Mouse (Mus musculus): ENCODE results near the gene Lyst. TPM values are rescaled to one million over a fixed set of nuclear protein-coding genes. Genes with fewer than 3 reads are reported as not detected.
A peak's percentile ranks its signal among the peaks of the same experiment; 100 is the strongest.

The Lyst gene
- polyA plus RNA-seq, 1 experiment from 2014 or later, result 10.0 TPM

- no peaks in the 10 kb centered on the region for H3K9me3 ChIP-seq (ENCODE audit: control insufficient read depth, low read depth, low read length)
- no peak overlapping the region for H3K4me2 ChIP-seq (replicated peaks; ENCODE audit: low read depth, low read length)
- H3K4me1 ChIP-seq (ENCODE audit: control insufficient read depth, insufficient read depth, low read length), result no peaks in the 10 kb centered on the region
- ATAC-seq (ENCODE audit: insufficient number of reproducible peaks, insufficient read depth, low FRiP score, low read depth), result no peak
- no peaks in the 10 kb centered on the region for H3K27me3 ChIP-seq (ENCODE audit: control insufficient read depth, insufficient read depth, low read length)
- no peaks in the 10 kb centered on the region for H3K36me3 ChIP-seq (ENCODE audit: control insufficient read depth, insufficient read depth, low read length)
- H3K9ac ChIP-seq (replicated peaks; ENCODE audit: low read depth, low read length), result no peak overlapping the region
- H3K4me3 ChIP-seq (ENCODE audit: low read depth, low read length), result no peak overlapping the region
- WGBS, result 71% methylated on average over 8 of the region's 8 CpGs
- no peak overlapping the region for H3K27ac ChIP-seq (ENCODE audit: low read length)
Observed at GRCm38 (mm10) chr13:13798775-13799174, 208.6 kb downstream of the Lyst start.

DNA sequence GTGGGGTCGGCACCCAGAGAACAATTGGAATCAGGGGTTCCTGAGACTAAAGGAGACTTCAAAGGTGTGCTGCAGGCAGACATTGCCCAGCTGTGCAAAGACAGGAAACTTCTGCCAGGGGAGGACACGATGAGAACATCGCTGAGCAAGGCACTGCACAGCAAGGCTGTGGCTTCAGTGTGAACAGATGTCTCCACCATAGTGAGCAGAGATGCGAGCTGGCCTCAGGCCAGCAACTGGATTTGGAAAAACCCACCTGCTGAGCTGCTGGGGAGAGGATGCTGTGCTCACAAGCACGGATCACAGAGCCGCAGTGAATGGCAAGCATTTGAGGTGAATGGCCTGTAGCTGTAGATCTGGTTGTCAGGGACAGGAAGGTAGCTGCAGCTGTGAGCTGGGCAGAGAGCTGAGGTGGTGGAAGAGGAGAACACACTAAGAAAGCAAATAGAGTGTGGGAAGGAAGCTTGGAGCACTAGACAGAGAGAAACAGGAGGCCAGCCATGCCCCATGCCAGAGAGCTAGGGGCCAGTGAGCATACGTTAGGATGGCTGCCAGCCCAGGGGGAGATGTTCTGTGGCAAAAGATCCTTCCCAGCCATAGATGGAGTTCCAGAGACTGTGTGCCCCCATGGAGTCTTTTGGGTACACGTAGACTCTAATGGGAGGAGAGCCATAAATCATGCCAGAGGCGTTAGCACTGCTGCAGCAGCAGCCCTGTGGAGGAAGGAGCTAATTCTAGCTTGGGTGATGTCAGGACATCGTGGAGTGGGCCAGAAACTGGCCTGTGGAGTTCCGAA lies 218.3 kb downstream of the Lyst start:
- WGBS, result 26% methylated on average over 11 of the region's 11 CpGs
- Histone ChIP-seq H3K4me1 (ENCODE audit: control insufficient read depth, insufficient read depth, low read length) (no peaks in the 10 kb centered on the region), H3K4me3 (ENCODE audit: low read depth, low read length) (no peak overlapping the region), H3K27me3 (ENCODE audit: control insufficient read depth, insufficient read depth, low read length) (no peaks in the 10 kb centered on the region), H3K9ac (replicated peaks; ENCODE audit: low read depth, low read length) (no peak overlapping the region), H3K9me3 (ENCODE audit: control insufficient read depth, low read depth, low read length) (no peaks in the 10 kb centered on the region), H3K36me3 (ENCODE audit: control insufficient read depth, insufficient read depth, low read length) (no peaks in the 10 kb centered on the region), H3K4me2 (replicated peaks; ENCODE audit: low read depth, low read length) (no peak overlapping the region), H3K27ac (ENCODE audit: low read length) (no peak overlapping the region)
- ATAC-seq (ENCODE audit: insufficient number of reproducible peaks, insufficient read depth, low FRiP score, low read depth), result 0 out of 2 replicates have a peak, but pooled peaks have one; percentile 56

- H3K36me3 ChIP-seq (ENCODE audit: control insufficient read depth, insufficient read depth, low read length), result no peaks in the 10 kb centered on the region
- no peak overlapping the region for H3K4me3 ChIP-seq (ENCODE audit: low read depth, low read length)
- no peak overlapping the region for H3K9ac ChIP-seq (replicated peaks; ENCODE audit: low read depth, low read length)
- no peak overlapping the region for H3K27ac ChIP-seq (ENCODE audit: low read length)
- no peaks in the 10 kb centered on the region for H3K9me3 ChIP-seq (ENCODE audit: control insufficient read depth, low read depth, low read length)
- 80% methylated on average over 7 of the region's 7 CpGs for WGBS
- H3K4me1 ChIP-seq (ENCODE audit: control insufficient read depth, insufficient read depth, low read length), result no peaks in the 10 kb centered on the region
- no peak for ATAC-seq (ENCODE audit: insufficient number of reproducible peaks, insufficient read depth, low FRiP score, low read depth)
- no peak overlapping the region for H3K4me2 ChIP-seq (replicated peaks; ENCODE audit: low read depth, low read length)
- H3K27me3 ChIP-seq (ENCODE audit: control insufficient read depth, insufficient read depth, low read length), result no peaks in the 10 kb centered on the region
Observed at GRCm38 (mm10) chr13:13810885-13811284, 220.7 kb downstream of the Lyst start.

DNA sequence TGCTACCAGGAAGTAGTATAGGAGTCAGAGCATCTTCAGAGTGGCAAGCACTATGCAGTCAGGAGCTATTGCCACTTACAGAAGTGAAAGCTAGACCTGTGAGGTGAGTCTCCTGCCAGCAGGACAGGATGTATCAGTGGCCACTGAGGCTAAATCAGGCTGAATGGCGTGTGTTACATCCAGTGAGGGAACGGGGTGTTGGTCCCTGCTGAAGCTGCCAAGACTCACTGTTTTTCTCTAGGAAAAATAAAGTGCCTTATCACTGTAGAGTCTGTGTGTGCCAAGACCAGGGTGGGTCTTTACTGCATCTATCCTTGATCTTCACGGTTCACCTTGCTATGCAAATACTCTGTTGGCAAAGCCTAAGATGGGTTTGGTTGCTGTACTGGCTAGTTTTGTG lies 228.5 kb downstream of the Lyst start:
- no peaks in the 10 kb centered on the region for H3K4me1 ChIP-seq (ENCODE audit: control insufficient read depth, insufficient read depth, low read length)
- H3K9ac ChIP-seq (replicated peaks; ENCODE audit: low read depth, low read length), result no peak overlapping the region
- no peak for ATAC-seq (ENCODE audit: insufficient number of reproducible peaks, insufficient read depth, low FRiP score, low read depth)
- H3K9me3 ChIP-seq (ENCODE audit: control insufficient read depth, low read depth, low read length), result no peaks in the 10 kb centered on the region
- no peaks in the 10 kb centered on the region for H3K27me3 ChIP-seq (ENCODE audit: control insufficient read depth, insufficient read depth, low read length)
- no peak overlapping the region for H3K4me2 ChIP-seq (replicated peaks; ENCODE audit: low read depth, low read length)
- 76% methylated on average over 3 of the region's 3 CpGs for WGBS
- H3K36me3 ChIP-seq (ENCODE audit: control insufficient read depth, insufficient read depth, low read length), result no peaks in the 10 kb centered on the region
- H3K4me3 ChIP-seq (ENCODE audit: low read depth, low read length), result no peak overlapping the region
- no peak overlapping the region for H3K27ac ChIP-seq (ENCODE audit: low read length)

DNA sequence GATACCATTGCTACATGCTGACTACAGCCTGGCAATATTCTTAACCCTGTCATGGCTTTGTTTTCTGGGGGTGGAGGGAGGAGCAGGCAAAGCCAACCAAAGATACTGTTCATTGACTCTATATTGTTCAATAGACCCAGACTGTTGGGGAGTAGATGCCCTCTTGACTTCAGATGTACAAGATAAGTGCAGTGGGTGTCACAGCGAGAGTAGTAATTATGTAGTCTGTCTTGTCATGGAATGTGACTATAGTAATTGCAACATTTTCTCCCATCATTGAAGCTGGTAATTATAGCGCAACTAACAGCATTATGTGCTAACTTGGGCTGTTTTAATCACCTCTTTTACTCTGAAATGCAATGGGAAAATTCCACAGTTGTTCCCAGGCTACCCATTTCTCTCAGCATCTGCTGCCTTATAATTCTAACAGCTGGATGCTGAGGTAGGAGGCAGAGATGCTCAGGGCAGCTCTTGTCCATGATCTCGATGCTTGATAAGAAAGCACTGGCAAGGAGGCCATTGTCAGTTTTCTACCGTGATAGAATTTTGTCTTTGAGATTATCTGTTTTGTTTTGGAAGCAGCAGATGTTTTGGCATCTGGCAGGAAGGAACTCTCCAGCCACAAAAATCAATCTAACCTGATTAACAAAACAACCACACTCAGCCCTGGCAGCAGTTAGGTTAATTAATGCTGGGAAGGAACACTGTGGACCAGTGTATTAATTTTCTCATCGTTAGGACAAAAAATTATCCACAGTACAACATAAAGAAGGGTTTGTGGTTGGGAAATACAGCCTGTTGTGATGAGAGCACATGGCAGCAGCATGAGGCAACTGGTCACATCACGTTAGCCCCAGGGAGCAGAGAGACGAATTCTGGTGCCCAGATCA lies 230.3 kb downstream of the Lyst start:
- no peaks in the 10 kb centered on the region for H3K36me3 ChIP-seq (ENCODE audit: control insufficient read depth, insufficient read depth, low read length)
- H3K9me3 ChIP-seq (ENCODE audit: control insufficient read depth, low read depth, low read length), result no peaks in the 10 kb centered on the region
- 65% methylated on average over 7 of the region's 7 CpGs for WGBS
- no peaks in the 10 kb centered on the region for H3K27me3 ChIP-seq (ENCODE audit: control insufficient read depth, insufficient read depth, low read length)
- H3K9ac ChIP-seq (replicated peaks; ENCODE audit: low read depth, low read length), result no peak overlapping the region
- H3K4me3 ChIP-seq (ENCODE audit: low read depth, low read length), result no peak overlapping the region
- no peak for ATAC-seq (ENCODE audit: insufficient number of reproducible peaks, insufficient read depth, low FRiP score, low read depth)
- H3K4me1 ChIP-seq (ENCODE audit: control insufficient read depth, insufficient read depth, low read length), result no peaks in the 10 kb centered on the region
- no peak overlapping the region for H3K4me2 ChIP-seq (replicated peaks; ENCODE audit: low read depth, low read length)
- no peak overlapping the region for H3K27ac ChIP-seq (ENCODE audit: low read length)

DNA sequence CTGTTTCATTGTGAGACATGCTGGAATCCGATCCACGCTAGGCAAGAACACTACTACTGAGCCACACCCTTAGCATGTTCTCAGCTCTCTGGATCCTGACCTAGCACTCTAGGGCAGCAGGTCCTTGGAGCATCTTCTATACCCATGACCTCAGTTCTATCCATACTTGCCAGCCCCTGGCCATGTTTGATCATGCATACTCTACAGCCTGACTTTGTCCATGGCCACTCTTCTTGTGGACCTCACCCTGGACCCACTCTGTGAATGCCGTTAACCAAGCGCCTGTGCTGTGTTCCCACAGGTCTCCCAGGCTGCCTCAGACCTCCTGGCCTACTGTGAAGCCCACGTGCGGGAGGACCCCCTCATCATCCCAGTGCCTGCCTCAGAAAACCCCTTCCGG lies 234.7 kb downstream of the Lyst start:
- H3K27me3 ChIP-seq (ENCODE audit: control insufficient read depth, insufficient read depth, low read length), result no peaks in the 10 kb centered on the region
- H3K4me2 ChIP-seq (replicated peaks; ENCODE audit: low read depth, low read length), result no peak overlapping the region
- no peak overlapping the region for H3K9ac ChIP-seq (replicated peaks; ENCODE audit: low read depth, low read length)
- H3K36me3 ChIP-seq (ENCODE audit: control insufficient read depth, insufficient read depth, low read length), result no peaks in the 10 kb centered on the region
- no peak overlapping the region for H3K4me3 ChIP-seq (ENCODE audit: low read depth, low read length)
- WGBS, result 90% methylated on average over 7 of the region's 7 CpGs
- no peak overlapping the region for H3K27ac ChIP-seq (ENCODE audit: low read length)
- no peaks in the 10 kb centered on the region for H3K4me1 ChIP-seq (ENCODE audit: control insufficient read depth, insufficient read depth, low read length)
- no peaks in the 10 kb centered on the region for H3K9me3 ChIP-seq (ENCODE audit: control insufficient read depth, low read depth, low read length)
- no peak for ATAC-seq (ENCODE audit: insufficient number of reproducible peaks, insufficient read depth, low FRiP score, low read depth)

GRCm38 (mm10) chr13:13826533-13826932 lies 236.3 kb downstream of the Lyst start:
- WGBS, result 81% methylated on average over 6 of the region's 6 CpGs
- no peak for ATAC-seq (ENCODE audit: insufficient number of reproducible peaks, insufficient read depth, low FRiP score, low read depth)
- H3K27ac ChIP-seq (ENCODE audit: low read length), result no peak overlapping the region
- no peak overlapping the region for H3K4me2 ChIP-seq (replicated peaks; ENCODE audit: low read depth, low read length)
- H3K4me3 ChIP-seq (ENCODE audit: low read depth, low read length), result no peak overlapping the region
- no peaks in the 10 kb centered on the region for H3K4me1 ChIP-seq (ENCODE audit: control insufficient read depth, insufficient read depth, low read length)
- H3K36me3 ChIP-seq (ENCODE audit: control insufficient read depth, insufficient read depth, low read length), result no peaks in the 10 kb centered on the region
- H3K9ac ChIP-seq (replicated peaks; ENCODE audit: low read depth, low read length), result no peak overlapping the region
- no peaks in the 10 kb centered on the region for H3K27me3 ChIP-seq (ENCODE audit: control insufficient read depth, insufficient read depth, low read length)
- H3K9me3 ChIP-seq (ENCODE audit: control insufficient read depth, low read depth, low read length), result no peaks in the 10 kb centered on the region

- Histone ChIP-seq H3K36me3 (ENCODE audit: control insufficient read depth, insufficient read depth, low read length) (no peaks in the 10 kb centered on the region), H3K4me2 (replicated peaks; ENCODE audit: low read depth, low read length) (no peak overlapping the region), H3K27me3 (ENCODE audit: control insufficient read depth, insufficient read depth, low read length) (no peaks in the 10 kb centered on the region), H3K9me3 (ENCODE audit: control insufficient read depth, low read depth, low read length) (no peaks in the 10 kb centered on the region), H3K9ac (replicated peaks; ENCODE audit: low read depth, low read length) (no peak overlapping the region), H3K4me3 (ENCODE audit: low read depth, low read length) (no peak overlapping the region), H3K4me1 (ENCODE audit: control insufficient read depth, insufficient read depth, low read length) (no peaks in the 10 kb centered on the region), H3K27ac (ENCODE audit: low read length) (no peak overlapping the region)
- WGBS, result 23% methylated on average over 1 of the region's 1 CpGs
- ATAC-seq (ENCODE audit: insufficient number of reproducible peaks, insufficient read depth, low FRiP score, low read depth), result no peak
Observed at GRCm38 (mm10) chr13:13828125-13828524, 237.9 kb downstream of the Lyst start.
